Mouse (Mus musculus) skeletal muscle tissue, adult 2 months (tissue): ENCODE measurements at regions not wholly inside any gene's neighbourhood (a gene's known extent, or its start where the extent isn't known, plus 50 kb on each side); places are given as distances from the start of the nearest gene placed in this dataset.
"Not testable (repeated sequence)": the region's sequence is repeated elsewhere in the genome, so short reads cannot be mapped to it uniquely, and the experiment has no call there.

Experiments
- DNase-seq: peaks from one replicate; pipeline ENCODE4 v3.0.0-alpha.2; 2012; ENCODE audit warnings: low read depth, low spot score

DNA sequence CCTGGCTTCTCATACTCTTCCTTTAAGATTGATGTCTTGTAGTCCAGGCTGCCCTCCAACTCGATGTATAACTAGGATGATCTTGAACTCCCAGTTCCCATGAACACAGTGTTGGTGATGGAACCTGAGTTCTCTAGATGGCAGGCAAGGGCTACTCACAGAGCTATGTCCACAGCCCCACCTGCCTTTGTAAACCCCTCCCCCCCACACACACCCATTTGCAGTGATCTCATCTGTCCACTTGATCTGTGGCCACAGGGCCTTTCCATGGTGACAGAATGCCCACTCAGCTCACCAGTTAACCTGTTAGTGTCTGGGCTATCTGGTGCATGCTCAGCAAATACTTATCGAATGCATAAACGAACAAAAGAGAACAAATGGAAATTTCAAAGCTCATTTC lies 176.4 kb downstream of the Nucb2 start:
- no peak for DNase-seq

DNA sequence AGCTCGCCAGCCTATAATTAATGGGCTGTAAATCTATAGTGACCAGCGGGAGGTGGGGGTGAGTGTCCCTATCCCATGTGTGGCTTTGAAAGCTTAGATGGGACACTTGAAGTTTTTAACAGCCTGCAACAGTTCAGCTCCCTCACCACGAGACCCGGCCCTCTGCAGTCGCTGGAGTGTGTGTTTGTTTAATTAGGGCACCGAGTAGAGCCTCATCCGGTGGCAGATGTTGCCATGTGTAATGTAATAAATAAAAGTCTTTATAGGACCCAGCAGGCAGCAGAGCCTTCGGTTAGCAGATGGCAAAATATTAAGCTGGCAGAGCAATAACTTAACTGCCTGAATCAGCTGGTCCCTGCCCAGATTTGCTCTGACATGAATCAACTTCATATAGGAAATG lies 177.1 kb downstream of the Nucb2 start:
- no peak for DNase-seq

DNA sequence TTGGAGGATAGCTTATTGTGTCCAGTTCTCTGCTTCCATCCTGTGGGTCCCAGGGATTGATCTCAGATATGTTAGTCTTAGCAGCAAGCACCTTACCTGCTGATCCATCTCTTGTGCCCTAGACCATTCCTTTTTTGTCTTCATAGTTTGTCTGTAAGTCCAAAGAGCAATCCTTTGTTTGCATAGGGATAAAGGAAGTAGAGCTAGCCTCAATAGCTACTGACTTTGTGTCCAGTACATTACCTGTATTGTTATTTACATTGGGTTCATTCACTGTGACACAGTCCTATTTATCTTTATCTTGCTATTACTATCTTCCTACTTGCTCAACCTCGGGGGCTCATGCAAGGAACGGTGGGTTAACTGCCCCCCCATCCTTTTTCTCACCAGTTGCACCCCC lies 196.2 kb downstream of the Nucb2 start:
- DNase-seq: no peak

DNA sequence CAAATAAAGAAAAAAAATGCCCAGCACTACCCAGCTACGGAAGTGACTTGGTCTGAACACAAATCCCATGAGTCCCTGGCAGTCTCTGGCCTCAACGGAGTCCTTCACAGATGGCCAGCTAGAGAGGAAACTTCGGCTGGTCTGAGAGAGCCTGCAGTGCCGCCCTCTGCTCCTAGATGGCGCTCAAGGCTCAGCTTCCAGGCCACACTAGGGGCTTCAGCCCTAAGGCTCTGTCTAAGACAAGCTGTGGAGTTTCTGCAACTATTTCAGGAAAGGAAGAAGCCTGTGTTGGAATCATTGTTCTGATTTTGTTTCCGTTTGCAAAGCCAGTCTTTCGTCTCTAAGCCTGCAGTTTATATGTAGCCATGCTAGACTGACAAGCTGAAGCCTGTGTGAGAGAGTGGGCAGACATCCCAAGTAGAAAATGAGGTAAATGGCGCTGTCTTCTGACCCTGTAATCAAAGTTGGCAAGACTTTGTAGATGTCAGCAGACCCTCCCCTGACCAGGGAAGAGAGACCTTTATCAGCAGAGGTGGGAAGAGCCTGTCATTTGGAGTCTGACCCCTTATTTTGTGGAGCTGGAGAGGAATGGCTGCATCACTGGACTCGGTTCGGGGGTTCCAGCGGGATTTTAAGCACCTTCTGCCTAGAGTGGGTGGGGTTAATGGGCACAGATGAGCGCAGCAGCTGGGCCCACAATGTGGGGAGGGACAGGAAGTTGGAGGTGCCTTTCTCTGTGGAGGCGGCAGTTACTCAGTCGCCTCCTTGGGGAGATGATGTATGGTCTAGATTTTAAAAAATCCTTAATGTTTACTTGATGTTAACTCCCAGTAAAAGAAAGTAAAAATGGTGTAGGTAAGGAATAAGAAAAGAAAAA lies 197.5 kb downstream of the Nucb2 start:
- peak; percentile 43 for DNase-seq

DNA sequence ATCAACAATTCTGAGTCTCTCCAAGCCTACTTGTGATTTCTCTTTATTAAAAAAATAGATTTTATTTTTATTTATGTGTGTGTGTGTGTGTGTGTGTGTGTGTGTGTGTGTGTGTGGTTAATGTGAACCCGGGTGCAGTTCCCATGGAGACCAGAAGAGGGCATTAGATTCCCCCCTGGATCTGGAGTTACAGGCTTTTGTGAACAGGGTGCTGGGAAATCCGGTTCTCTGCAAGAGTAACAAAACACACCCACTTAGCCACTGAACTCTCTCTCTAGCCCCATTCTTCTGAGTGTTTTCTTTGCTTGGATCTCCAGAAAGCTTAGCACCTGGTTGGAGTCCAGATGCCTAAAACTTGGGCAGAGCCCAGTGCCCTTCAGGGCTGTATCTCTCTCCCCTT lies 198.4 kb downstream of the Nucb2 start:
- no peak for DNase-seq

DNA sequence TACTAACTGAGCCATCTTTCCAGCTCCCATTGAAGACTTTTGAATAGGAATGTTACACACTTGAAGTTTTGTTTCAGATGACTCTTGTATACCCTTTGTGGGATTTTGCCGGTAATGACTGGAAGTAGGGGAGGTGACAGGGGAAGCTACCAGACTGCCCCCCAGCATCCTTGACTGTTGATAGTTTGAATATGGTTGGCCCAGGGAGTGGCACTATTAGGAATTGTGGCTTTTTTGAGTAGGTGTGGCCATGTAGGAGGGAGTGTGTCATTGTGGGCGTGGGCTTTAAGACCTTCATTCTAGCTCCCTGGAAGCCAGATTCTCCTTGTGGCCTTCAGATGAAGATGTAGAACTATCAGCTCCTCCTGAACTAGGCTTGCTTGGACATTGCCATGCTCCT lies 207.4 kb downstream of the Nucb2 start:
- DNase-seq: no peak

DNA sequence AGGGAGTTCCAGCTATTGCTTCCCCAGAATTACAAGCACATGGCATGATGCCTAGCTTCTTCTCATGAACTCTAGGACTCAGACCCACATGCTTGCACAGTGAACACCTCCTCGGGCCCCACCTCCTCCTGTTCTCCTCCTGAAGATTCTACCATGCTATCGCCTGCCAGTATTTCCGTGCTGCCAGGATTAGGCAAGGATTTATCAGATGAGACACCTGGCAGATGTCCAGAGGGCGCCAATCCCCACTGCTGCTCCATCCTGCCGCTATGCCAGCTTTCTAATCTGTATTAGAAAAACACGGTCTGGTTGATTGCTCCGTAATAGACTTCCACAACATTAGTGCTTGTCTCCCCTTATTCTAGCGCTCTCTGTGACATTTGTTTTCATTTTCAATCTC lies 209.0 kb downstream of the Nucb2 start:
- no peak for DNase-seq

DNA sequence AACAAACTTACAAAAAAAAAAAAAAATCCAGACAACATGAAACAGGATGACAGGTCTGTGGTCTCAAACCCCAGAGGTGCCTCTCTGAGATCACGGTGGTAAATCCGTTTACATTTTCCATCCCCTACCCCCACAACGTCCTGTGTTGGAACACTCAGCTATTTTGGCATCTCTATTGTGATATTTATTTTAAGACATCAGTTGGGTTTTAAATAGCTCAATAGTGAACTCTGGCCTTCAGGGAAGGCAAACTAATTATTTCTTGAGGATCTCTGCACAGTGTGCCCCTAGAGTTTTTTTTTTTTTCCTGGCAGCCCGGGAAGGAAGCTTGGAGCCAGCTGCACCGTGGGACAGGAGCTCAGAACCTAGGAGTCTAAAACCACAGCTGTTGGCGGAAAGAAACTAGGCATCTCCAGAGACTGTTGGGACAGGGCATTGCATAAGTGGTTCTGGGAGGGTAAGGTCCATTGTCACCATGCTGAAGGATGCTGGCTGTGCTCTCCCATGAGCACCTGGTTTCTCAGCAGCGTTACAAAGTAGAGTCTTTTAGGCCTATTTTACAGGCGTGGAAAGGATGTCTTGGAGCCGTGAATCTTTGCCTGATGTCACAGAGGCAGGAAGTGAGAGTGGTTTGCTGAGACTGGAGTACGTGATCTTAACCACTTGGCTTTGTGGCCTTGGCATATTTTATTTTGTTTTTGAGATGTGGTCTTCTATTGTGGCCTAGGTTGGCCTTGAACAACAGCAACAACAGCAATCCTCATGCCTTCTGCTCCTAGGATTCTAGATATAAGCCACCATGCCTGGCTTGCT lies 211.3 kb downstream of the Nucb2 start:
- DNase-seq: peak; percentile 44

DNA sequence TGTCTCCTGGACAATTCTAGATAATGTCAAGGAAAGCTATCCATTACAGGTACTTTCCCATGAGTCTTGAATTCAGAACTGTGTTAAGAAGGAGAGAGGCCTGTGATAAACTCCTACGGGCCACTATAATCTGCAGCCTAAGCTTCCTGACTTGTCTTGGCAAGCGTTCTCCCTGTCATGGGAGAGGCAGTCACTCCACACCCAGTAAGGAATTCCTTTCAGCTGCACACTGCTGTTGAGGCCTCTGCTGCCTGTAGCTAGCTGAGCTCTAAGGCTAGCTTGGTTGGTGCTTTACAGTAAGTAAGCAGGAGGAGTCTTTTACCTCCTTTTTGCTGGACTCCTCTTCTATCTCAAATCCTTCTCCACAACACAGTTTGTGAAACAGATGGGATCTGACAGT lies 224.2 kb downstream of the Nucb2 start:
- DNase-seq: peak; percentile 43

DNA sequence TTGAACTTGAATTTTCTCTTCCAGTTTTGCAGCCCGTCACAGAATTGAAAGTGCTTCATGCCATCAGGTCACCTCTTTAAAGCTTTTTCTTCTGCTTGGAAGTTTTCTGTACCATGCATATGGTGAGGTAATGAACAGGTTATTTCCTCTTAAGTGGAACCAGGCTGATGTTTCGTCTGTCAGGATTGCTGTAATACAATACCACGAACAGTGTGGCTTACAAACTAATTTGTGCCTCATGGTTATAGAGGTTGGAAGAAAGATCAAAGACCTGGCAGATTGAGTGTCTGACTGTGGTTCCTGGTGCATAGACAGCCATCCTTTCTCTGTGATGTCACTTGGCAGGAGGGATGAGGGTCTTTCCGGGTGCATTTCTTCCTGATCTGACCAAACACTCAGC lies 225.6 kb downstream of the Nucb2 start:
- no peak for DNase-seq

DNA sequence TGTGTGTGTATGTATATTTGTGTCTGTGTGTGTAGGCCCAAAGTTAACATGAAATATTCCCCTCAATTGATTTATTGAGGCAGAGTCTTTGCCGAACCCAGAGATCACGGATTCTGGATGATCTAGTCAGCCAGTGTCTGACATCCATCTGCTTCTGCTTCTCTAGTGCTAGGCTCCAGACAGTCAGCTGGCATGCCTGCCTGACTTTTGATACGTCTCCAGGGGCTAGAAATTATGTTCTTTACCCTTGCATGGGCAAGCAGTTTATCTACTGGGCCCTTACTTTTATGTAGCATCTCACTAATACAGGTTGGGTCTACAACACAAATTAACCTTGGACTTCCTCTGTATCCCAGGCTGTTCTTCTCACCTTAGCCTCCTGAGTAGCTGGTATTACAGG lies 231.5 kb downstream of the Nucb2 start:
- no peak for DNase-seq

DNA sequence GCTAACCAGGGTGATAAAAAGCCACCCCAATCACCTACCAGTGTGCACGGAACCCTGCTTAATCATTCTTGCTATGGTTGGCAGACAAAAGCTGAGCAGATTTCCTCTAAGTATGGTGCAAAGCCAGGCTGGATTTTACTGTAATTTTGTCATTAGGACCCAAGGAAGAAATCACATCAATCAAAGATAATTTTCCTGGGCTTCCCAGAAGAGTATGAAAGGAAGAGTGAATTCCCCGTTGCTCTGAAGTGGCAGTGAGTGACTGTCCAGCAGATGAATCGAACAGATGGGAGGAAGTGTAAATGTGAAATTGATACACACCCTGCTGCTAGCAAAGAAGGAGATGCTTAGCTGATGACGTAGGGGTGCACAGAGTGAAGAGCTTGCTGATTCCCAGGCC lies 232.2 kb downstream of the Nucb2 start:
- DNase-seq: no peak

DNA sequence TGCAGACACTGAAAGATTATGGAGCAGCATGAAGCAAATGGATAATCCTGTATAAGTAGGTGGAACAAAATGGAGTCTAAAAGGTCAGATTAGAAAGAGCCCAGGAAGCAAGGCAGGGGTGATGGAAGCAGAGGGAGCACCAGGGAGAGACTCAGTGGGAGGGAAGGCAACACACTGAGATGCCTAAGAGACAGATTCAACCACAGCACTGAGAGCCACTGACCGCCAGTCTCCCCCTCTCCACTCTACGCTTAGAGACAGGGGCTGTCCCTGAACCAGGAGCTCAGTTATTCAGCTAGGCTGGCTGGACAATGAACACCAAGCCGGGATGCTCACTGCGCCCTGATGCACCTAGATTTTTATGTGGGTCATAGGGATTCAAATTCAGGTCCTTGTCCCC lies 233.8 kb downstream of the Nucb2 start:
- no peak for DNase-seq

DNA sequence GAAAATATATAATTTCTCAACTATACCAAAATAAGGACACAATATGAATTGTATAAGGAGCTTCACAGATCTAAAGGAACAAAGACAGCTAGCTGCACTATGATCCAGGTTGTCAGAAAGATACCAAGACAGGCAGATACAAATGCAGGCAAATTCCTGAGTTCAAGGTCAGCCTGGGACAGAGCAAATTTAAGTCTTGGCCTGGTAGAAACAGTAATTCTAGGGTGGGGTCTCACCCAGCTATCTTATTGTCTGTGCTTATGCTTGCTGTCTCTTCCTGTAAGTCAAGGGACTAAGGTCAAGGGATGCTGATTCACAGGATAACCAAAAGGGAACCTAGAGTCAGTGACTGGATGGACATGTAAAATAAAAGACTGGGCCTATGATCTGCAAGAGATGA lies 250.4 kb downstream of the Nucb2 start:
- no peak for DNase-seq

DNA sequence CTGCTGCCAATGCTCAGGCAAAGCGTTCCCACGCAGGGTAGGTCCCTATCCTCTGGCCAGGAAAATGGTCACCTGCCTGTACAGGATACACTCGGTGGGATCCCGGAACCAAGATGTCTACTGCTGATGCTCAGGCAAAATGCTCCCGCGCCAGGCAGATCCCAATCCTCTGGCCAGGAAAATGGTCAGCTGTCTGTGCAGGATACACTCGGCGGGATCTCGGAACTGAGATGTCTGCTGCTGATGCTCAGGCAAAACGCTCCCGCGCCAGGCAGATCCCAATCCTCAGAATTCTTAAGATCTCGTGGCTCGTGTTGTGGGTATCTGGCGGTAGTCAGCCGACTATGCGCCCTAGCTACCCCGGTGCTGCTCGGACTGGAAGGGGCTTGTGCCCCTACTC lies 288.0 kb downstream of the Nucb2 start:
- not testable (repeated sequence) for DNase-seq

DNA sequence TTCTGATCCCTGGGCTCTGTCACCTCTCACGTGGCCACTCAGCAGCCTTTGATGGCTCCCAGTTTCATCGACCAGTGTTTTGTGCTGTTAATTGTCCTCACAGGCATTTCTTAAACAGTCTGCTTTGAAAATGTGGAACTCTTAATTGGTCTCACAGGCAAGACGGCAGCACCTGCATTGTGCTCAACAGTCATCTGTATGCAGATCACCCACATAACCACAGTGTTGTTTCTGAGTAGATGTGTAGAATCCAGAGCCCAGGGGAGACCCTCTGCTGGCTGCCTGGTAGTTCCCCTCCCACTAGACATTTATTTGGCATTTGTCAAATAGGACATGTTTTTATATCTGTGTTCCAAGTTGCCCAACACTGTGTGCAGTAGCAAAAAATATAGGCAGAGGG lies 304.3 kb downstream of the Nucb2 start:
- no peak for DNase-seq

DNA sequence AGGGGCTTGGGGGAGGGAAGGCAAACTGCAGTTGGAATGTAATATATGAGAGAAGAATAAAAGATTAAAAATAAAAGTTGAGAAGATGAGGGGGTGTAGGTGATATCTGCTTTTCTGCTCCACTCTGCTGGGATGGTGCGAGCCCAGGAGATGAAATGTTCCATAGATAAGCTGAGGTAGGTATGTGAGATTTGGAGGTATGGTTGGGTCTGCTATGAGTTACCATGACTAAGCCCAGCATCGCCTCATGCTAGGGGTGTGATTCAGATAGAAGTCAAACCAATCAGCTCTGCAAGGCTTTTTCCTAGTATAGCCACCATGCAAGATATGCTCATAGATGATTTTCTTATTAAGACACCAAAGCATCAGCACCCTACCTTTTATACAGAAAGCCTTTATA lies 312.3 kb downstream of the Nucb2 start:
- no peak for DNase-seq

DNA sequence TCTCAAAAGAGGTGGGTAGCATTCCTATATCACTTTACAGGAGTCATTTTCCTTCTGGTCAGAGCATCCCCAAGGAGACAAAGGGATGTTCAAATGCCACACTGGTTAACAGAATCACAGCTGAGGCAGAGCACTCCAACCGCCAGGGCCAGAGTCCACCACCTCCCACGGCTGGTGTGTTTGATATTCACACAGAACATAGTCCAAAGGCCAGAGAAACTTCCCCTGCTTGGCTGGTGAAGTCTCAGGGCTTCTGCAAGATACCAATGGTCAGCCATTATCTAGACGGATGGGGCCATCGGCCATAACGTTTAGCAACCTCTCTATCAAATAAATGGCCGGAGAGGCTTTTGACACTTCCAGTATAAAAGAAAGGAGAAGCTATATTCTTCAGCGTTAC lies 313.8 kb downstream of the Nucb2 start:
- no peak for DNase-seq

DNA sequence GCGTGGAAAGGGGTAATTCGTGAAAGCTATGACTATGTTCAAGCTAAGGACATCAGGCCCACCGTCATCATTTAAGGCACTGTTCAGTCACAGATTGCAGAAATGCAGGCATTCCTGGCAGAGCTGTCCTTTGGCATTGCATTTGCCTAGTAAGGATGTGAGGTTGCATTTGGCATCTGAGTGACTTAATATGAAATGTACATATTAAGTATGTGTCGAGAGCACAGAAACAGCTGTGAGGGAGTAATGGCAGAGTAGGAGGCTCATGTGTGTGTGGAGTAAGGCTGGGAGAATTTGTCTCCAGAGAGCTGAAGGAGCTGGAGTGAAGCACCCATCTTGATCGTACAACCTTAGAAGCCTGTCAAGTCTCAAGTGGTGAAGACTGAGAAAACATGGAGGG lies 316.4 kb downstream of the Nucb2 start:
- no peak for DNase-seq

DNA sequence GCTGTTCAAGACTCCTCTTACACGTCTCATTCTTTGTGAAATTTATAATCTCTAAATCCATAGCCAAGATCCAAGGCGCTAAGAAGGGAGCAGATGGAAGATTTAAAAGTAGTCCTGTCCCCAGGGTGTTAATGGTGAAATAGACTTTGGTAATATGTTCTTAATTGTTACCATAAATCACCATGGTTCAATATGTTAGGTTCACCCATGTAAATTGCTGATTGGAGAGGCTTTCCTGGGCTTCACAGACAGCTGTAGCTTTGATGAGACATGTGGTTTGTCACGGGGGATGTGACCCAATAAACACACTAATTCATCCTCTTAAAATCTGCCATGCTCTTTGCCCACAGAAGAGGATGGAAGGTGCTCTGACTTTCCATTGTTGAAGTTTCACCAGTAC lies 338.7 kb downstream of the Nucb2 start:
- no peak for DNase-seq

DNA sequence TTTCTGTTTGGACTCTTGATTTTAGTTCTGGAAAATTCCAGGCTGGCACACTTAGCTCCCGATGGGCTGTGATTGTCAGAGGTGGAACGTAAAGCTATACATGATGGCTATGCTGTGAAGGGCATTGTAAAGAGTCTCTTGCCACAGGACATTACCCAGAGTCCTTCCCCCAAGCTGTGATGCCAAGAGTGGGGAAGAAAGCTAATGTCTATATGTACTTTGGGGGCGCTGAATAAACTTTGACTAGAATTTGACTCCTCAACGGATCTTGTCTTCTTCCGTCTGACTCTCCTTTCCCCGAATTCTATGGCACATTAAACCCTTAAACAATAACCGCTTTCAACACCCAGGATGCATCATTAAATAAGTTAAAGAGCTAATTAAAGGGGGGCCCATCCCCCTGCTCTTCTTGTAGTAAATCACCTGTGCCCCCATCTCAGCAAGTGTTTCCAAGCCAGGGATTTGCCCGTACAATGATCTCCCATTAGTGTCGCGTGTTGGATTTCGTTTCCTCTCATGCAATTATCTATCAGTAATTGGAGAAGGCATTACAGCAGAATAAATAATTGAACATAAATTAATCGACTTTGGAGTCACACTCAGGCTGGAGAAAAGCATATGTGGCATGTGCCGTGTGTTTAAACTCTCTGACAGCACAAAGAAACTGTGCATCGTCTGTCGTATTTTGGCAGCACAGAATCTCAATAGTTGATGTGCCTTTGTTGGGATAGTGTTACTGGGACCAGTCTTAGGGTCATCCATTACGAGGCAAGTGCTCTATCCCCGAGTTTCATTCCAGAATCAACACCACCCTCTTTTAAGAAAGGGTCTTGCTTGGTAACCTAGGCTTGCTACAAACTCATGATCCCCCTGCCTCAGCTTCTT lies 343.9 kb downstream of the Nucb2 start:
- DNase-seq: no peak

DNA sequence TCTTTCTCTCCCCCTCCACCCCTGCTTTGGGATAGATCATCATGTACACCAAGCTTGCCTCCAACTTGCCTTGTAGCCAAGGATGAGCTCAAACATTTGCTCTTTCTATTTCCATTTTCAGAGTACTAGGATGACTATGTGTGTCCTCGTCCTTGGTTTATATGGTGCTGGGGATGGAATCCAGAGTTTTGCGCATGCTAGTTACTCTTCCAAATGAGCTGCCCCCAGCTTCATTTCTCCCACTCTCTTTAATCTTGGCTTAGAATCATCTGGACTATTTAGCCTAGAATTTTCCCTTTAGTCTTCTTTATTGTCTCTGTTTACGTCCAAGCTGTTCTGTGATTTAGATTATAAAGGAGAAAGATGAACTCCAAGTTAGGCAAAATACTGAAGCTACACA lies 349.2 kb downstream of the Nucb2 start:
- no peak for DNase-seq
